Mouse (Mus musculus) testis, postnatal 10 days (tissue): Measurements from ENCODE around the gene Ccdc32.
"Not testable (repeated sequence)": the region's sequence is repeated elsewhere in the genome, so short reads cannot be mapped to it uniquely, and the experiment has no call there.

Source experiments
- DNase-seq: peaks from one replicate; pipeline ENCODE4 v3.0.0; 2021; ENCODE audit warnings: low spot score

The Ccdc32 gene

GRCm38 (mm10) chr2:119028941-119029551 lies at the start of gene Ccdc32:
TSS of gene Ccdc32 (minus strand) at chr2:119029393.
- DNase-seq: peak; percentile 97

- no peak for DNase-seq
These were observed 43.2 kb upstream of the Ccdc32 start for GRCm38 (mm10) chr2:119072397-119072796.

- no peak for DNase-seq
These were observed 30.9 kb upstream of the Ccdc32 start for GRCm38 (mm10) chr2:119060139-119060538.

- DNase-seq: no peak
These were observed 21.0 kb upstream of the Ccdc32 start for GRCm38 (mm10) chr2:119050132-119050650.

GRCm38 (mm10) chr2:119047849-119048248 lies 18.7 kb upstream of the Ccdc32 start:
- no peak for DNase-seq

- peak; percentile 96 for DNase-seq
These were observed 17.7 kb upstream of the Ccdc32 start, which contains the start of gene Knl1 for GRCm38 (mm10) chr2:119046649-119047611. TSS of gene Knl1 (plus strand) at chr2:119047119.

- no peak for DNase-seq
These were observed 16.0 kb upstream of the Ccdc32 start for GRCm38 (mm10) chr2:119045163-119045562.

GRCm38 (mm10) chr2:119040882-119041281 lies 11.7 kb upstream of the Ccdc32 start:
- no peak for DNase-seq

GRCm38 (mm10) chr2:119035397-119035745 lies 6.2 kb upstream of the Ccdc32 start:
- no peak for DNase-seq

GRCm38 (mm10) chr2:119034656-119035396 lies 5.6 kb upstream of the Ccdc32 start, which contains the start of gene Rpusd2:
TSS of gene Rpusd2 (plus strand) at chr2:119034790.
- DNase-seq: peak; percentile 94

GRCm38 (mm10) chr2:119032191-119032590 lies 3.0 kb upstream of the Ccdc32 start:
- no peak for DNase-seq

GRCm38 (mm10) chr2:119026951-119027350 lies 2.2 kb downstream of the Ccdc32 start:
- DNase-seq: no peak

GRCm38 (mm10) chr2:119025239-119025616 lies 4.0 kb downstream of the Ccdc32 start:
- no peak for DNase-seq

GRCm38 (mm10) chr2:119024536-119025238 lies 4.5 kb downstream of the Ccdc32 start:
- DNase-seq: no peak

- DNase-seq: no peak
These were observed 6.0 kb downstream of the Ccdc32 start for GRCm38 (mm10) chr2:119023154-119023660.

- DNase-seq: no peak
These were observed 9.7 kb downstream of the Ccdc32 start for GRCm38 (mm10) chr2:119019538-119019937.

- DNase-seq: no peak
These were observed 10.1 kb downstream of the Ccdc32 start for GRCm38 (mm10) chr2:119019131-119019530.

GRCm38 (mm10) chr2:119018391-119019122 lies 10.6 kb downstream of the Ccdc32 start:
- DNase-seq: no peak

GRCm38 (mm10) chr2:119017647-119018046 lies 11.5 kb downstream of the Ccdc32 start:
- DNase-seq: no peak

GRCm38 (mm10) chr2:119016312-119016711 lies 12.9 kb downstream of the Ccdc32 start:
- not testable (repeated sequence) for DNase-seq
